Mouse (Mus musculus) layer of hippocampus, adult 9-10 months (tissue): ENCODE data around the gene Usf3.

Source experiments
- DNase-seq: peaks from one replicate; pipeline ENCODE4 v3.0.0; 2022; ENCODE audit warnings: low spot score

The Usf3 gene

GRCm38 (mm10) chr16:44238835-44239263 is 65.8 kb downstream of the Usf3 start:
- no peak for DNase-seq

- no peak for DNase-seq
These were observed 67.4 kb downstream of the Usf3 start for GRCm38 (mm10) chr16:44240406-44240805.

- DNase-seq, result peak; percentile 66
These were observed 69.6 kb downstream of the Usf3 start for GRCm38 (mm10) chr16:44242633-44243032.

- no peak for DNase-seq
These were observed 70.3 kb downstream of the Usf3 start for GRCm38 (mm10) chr16:44243323-44243722.

GRCm38 (mm10) chr16:44249985-44250384 is 76.9 kb downstream of the Usf3 start:
- no peak for DNase-seq

GRCm38 (mm10) chr16:44252735-44253134 is 79.7 kb downstream of the Usf3 start:
- DNase-seq, result no peak

GRCm38 (mm10) chr16:44253797-44254634 is 81.0 kb downstream of the Usf3 start:
- DNase-seq, result no peak

- DNase-seq, result no peak
These were observed 81.7 kb downstream of the Usf3 start for GRCm38 (mm10) chr16:44254698-44255097.

GRCm38 (mm10) chr16:44257476-44257875 is 84.4 kb downstream of the Usf3 start:
- no peak for DNase-seq

- DNase-seq, result no peak
These were observed 91.9 kb downstream of the Usf3 start for GRCm38 (mm10) chr16:44264916-44265315.

GRCm38 (mm10) chr16:44265562-44265961 is 92.5 kb downstream of the Usf3 start:
- no peak for DNase-seq

GRCm38 (mm10) chr16:44268541-44269215 is 95.6 kb downstream of the Usf3 start:
- DNase-seq, result peak; percentile 55

- no peak for DNase-seq
These were observed 96.5 kb downstream of the Usf3 start for GRCm38 (mm10) chr16:44269578-44269977.

- no peak for DNase-seq
These were observed 97.6 kb downstream of the Usf3 start for GRCm38 (mm10) chr16:44270606-44271005.

- DNase-seq, result no peak
These were observed 98.5 kb downstream of the Usf3 start for GRCm38 (mm10) chr16:44271371-44272038.
